Mouse (Mus musculus): ENCODE data around the gene Flt3l. TPM values are rescaled to one million over a fixed set of nuclear protein-coding genes. Genes with fewer than 3 reads are reported as not detected.

The Flt3l gene
- polyA plus RNA-seq, 1 experiment, result 7.2 TPM

DNA sequence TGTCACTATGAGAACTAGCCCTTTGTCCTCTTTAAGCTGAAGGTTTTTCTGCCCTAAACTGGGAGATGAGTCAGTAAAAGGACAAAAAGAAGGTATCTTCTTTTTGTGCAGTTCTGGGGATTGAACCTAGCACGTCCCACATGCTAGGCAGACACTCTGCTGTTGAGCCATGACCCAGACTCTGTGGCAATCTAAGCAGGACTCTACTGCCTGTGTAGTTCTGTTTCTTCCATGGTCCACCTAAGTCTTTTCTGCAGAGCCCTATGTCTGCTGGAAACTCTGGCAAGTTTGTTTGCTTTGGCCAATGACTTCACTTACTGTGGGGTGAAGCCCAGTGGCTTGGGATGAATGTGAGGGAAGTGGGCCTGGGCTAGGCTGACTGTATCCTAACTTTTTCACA, 2.2 kb upstream of the Flt3l start:
- Histone ChIP-seq H3ac (ENCODE audit: control insufficient read depth, insufficient read length) (no peak overlapping the region), H3K4me2 (ENCODE audit: low read depth) (no peak overlapping the region), H3K36me3 (ENCODE audit: control insufficient read depth, insufficient read depth) (no peaks in the 10 kb centered on the region), H3K4me3 (no peak overlapping the region), H3K79me2 (ENCODE audit: control insufficient read depth, insufficient read depth) (no peaks in the 10 kb centered on the region), H3K27me3 (ENCODE audit: control insufficient read depth, insufficient read depth, insufficient read length) (no peaks in the 10 kb centered on the region)
- TF ChIP-seq USF1 (IDR thresholded peaks at IDR 0.05; ENCODE audit: low read depth) (no peak), REST (IDR thresholded peaks at IDR 0.05; ENCODE audit: insufficient read depth, insufficient read length) (no peak), E2F4 (IDR thresholded peaks at IDR 0.05; ENCODE audit: insufficient read depth) (no peak), TCF3 (IDR thresholded peaks at IDR 0.05; ENCODE audit: insufficient read length, low read depth) (no peak), SRF (IDR thresholded peaks at IDR 0.05; ENCODE audit: control insufficient read depth, insufficient read length, low read depth) (no peak), POLR2A (IDR thresholded peaks at IDR 0.05; ENCODE audit: insufficient read length, low read depth) (no peak), MYOD1 (IDR thresholded peaks at IDR 0.05; ENCODE audit: control insufficient read depth in 1 of 3, insufficient read length in 2 of 3, low read depth in 2 of 3) (no peak), MYOG (IDR thresholded peaks at IDR 0.05; ENCODE audit: control insufficient read depth in 1 of 3, insufficient read depth in 1 of 3, insufficient read length in 2 of 3, low read depth in 2 of 3) (no peak)

DNA sequence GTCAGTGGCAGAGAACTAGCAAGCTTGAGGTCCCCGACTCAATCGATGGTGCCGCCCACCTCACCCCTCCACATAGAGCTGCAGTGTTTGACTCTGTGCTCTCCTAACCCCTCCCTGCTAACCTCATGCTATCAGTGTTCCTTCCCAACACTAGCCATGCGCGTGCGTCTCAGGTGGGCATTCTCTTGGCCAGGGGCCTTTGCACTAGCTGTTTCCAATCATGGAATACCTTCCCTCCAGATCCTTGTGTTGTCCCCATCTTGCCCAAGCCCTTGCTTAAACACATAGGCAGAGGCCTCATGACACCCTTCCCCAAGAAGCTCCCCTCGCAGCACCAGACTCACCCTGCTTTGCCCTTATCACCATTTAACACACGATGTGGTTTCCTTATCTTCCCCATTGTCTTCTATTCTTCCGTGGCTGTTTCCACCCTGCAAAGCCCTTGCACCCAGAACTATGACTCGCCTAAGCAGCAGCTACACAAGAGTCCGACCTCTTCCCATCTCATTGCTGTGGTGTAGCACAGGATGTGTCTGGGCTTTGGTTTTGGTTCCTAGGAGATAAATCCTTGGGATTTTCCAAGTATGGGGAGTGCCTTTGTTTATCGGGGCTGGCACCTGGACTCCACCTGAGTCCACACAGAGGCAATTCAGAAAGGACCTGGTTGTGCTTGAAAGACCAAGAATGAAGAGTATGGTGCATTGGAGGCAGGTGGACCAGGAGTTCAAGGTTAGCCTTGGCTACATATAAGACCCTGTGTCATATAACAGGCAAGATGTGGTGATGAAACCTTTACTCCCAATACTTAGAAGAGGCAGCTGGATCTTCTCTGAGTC, 1.2 kb upstream of the Flt3l start:
- Histone ChIP-seq H3K27me3 (ENCODE audit: control insufficient read depth, insufficient read depth, insufficient read length) (no peaks in the 10 kb centered on the region), H3K36me3 (ENCODE audit: control insufficient read depth, insufficient read depth) (no peaks in the 10 kb centered on the region), H3K4me2 (ENCODE audit: low read depth) (no peak overlapping the region), H3K4me3 (no peak overlapping the region), H3ac (ENCODE audit: control insufficient read depth, insufficient read length) (no peak overlapping the region), H3K79me2 (ENCODE audit: control insufficient read depth, insufficient read depth) (no peaks in the 10 kb centered on the region)
- TF ChIP-seq TCF12 (IDR thresholded peaks at IDR 0.05; ENCODE audit: insufficient read depth, poor library complexity, severe bottlenecking), result no peak
- TF ChIP-seq MAX (IDR thresholded peaks at IDR 0.05; ENCODE audit: low read depth), result no peak
- TF ChIP-seq E2F4 (IDR thresholded peaks at IDR 0.05; ENCODE audit: insufficient read depth), result no peak
- TF ChIP-seq POLR2AphosphoS2 (IDR thresholded peaks at IDR 0.05; ENCODE audit: insufficient read length, low read depth), result no peak
- no peak for TF ChIP-seq REST (IDR thresholded peaks at IDR 0.05; ENCODE audit: insufficient read depth, insufficient read length)
- no peak for TF ChIP-seq POLR2A (IDR thresholded peaks at IDR 0.05; ENCODE audit: insufficient read length, low read depth)
- TF ChIP-seq MYOG (IDR thresholded peaks at IDR 0.05; ENCODE audit: control insufficient read depth in 1 of 3, insufficient read depth in 1 of 3, insufficient read length in 2 of 3, low read depth in 2 of 3), result no peak

DNA sequence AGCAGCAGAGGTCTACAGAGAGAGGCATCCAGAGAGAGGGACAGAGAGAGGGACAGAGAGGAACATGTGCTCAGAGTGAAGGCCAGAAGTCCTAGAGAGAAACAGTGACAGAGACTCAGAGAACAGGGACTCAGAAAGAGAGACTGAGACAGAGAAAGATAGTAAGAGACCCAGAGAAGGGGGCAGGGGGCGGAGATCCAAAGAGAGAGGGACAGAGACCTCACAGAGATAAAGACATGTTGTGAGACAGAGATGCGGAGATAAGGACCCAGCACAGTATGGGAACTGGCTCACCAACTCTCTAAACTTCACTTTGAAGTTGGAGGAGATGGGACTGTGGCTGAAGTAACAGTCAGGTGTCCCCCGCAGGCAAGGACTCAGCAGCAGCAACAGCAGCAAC, 862 bp downstream of the Flt3l start:
- no peak for TF ChIP-seq CEBPB (IDR thresholded peaks at IDR 0.05; ENCODE audit: insufficient read depth, poor library complexity, severe bottlenecking)
- no peak for TF ChIP-seq MYOG (IDR thresholded peaks at IDR 0.05; ENCODE audit: control insufficient read depth in 1 of 3, insufficient read depth in 1 of 3, insufficient read length in 2 of 3, low read depth in 2 of 3)
- no peak for TF ChIP-seq POLR2A (IDR thresholded peaks at IDR 0.05; ENCODE audit: insufficient read length, low read depth)
- no peak for TF ChIP-seq REST (IDR thresholded peaks at IDR 0.05; ENCODE audit: insufficient read depth, insufficient read length)
- no peak for TF ChIP-seq E2F4 (IDR thresholded peaks at IDR 0.05; ENCODE audit: insufficient read depth)
- TF ChIP-seq MYOD1 (IDR thresholded peaks at IDR 0.05; ENCODE audit: control insufficient read depth in 1 of 3, insufficient read length in 2 of 3, low read depth in 2 of 3), result no peak
- TF ChIP-seq TCF3 (IDR thresholded peaks at IDR 0.05; ENCODE audit: insufficient read length, low read depth), result no peak
- no peak for TF ChIP-seq USF1 (IDR thresholded peaks at IDR 0.05; ENCODE audit: low read depth)
- no peak for TF ChIP-seq POLR2AphosphoS2 (IDR thresholded peaks at IDR 0.05; ENCODE audit: insufficient read length, low read depth)
- TF ChIP-seq TCF12 (IDR thresholded peaks at IDR 0.05; ENCODE audit: insufficient read depth, poor library complexity, severe bottlenecking), result no peak
- no peak for TF ChIP-seq MAX (IDR thresholded peaks at IDR 0.05; ENCODE audit: low read depth)
- no peak for TF ChIP-seq SRF (IDR thresholded peaks at IDR 0.05; ENCODE audit: control insufficient read depth, insufficient read length, low read depth)
- H3K4me3 ChIP-seq, result peak overlapping the region; percentile 28
- peak overlapping the region; percentile 84 for H3K4me2 ChIP-seq (ENCODE audit: low read depth)
- H3K36me3 ChIP-seq (ENCODE audit: control insufficient read depth, insufficient read depth), result no peaks in the 10 kb centered on the region
- no peaks in the 10 kb centered on the region for H3K27me3 ChIP-seq (ENCODE audit: control insufficient read depth, insufficient read depth, insufficient read length)
- no peaks in the 10 kb centered on the region for H3K79me2 ChIP-seq (ENCODE audit: control insufficient read depth, insufficient read depth)
- H3ac ChIP-seq (ENCODE audit: control insufficient read depth, insufficient read length), result no peak overlapping the region

DNA sequence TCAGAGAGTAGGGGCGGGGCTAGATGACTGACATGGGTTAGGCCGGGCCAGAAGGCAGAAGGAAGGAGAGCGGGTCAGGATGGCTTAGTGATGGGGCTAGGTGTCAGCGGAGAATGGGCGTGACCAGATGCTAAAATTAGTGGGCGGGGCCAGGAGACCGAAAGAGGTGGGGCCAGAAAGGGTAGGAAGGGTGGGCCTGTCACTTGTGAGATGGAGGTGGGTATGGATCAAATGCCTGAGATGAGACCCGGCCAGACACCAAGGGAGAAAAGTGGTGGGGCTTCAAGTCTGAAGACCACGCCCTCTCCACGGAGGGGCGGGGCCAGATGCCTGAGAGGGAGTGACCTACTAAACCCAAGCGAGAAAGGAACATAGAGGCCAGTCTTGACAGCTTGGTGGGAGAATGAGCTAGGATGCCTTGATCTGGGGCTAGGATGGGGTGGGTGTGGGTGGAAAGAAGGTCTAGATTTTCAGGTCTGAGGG, 1.6 kb downstream of the Flt3l start:
- TF ChIP-seq TCF3 (IDR thresholded peaks at IDR 0.05; ENCODE audit: insufficient read length, low read depth) (no peak), MAX (IDR thresholded peaks at IDR 0.05; ENCODE audit: low read depth) (no peak), MYOD1 (IDR thresholded peaks at IDR 0.05; ENCODE audit: control insufficient read depth in 1 of 3, insufficient read length in 2 of 3, low read depth in 2 of 3) (no peak), CEBPB (IDR thresholded peaks at IDR 0.05; ENCODE audit: insufficient read depth, poor library complexity, severe bottlenecking) (no peak), SRF (IDR thresholded peaks at IDR 0.05; ENCODE audit: control insufficient read depth, insufficient read length, low read depth) (no peak), E2F4 (IDR thresholded peaks at IDR 0.05; ENCODE audit: insufficient read depth) (no peak), MYOG (IDR thresholded peaks at IDR 0.05; ENCODE audit: control insufficient read depth in 1 of 3, insufficient read depth in 1 of 3, insufficient read length in 2 of 3, low read depth in 2 of 3) (no peak), POLR2A (IDR thresholded peaks at IDR 0.05; ENCODE audit: insufficient read length, low read depth) (no peak), REST (IDR thresholded peaks at IDR 0.05; ENCODE audit: insufficient read depth, insufficient read length) (no peak), USF1 (IDR thresholded peaks at IDR 0.05; ENCODE audit: low read depth) (no peak)
- Histone ChIP-seq H3K4me2 (ENCODE audit: low read depth) (peak overlapping the region; percentile 84), H3K4me3 (peak overlapping the region; percentile 28), H3K79me2 (ENCODE audit: control insufficient read depth, insufficient read depth) (no peaks in the 10 kb centered on the region), H3K27me3 (ENCODE audit: control insufficient read depth, insufficient read depth, insufficient read length) (no peaks in the 10 kb centered on the region), H3ac (ENCODE audit: control insufficient read depth, insufficient read length) (no peak overlapping the region), H3K36me3 (ENCODE audit: control insufficient read depth, insufficient read depth) (no peaks in the 10 kb centered on the region)

Measured in myocyte (in vitro differentiated cells).